Mouse (Mus musculus): ENCODE data around the gene Pitpnc1. TPM values are rescaled to one million over a fixed set of nuclear protein-coding genes. Genes with fewer than 3 reads are reported as not detected.

The Pitpnc1 gene
- polyA plus RNA-seq, 1 experiment from 2014 or later = 9.1 TPM

- H3K4me1 ChIP-seq (ENCODE audit: insufficient read depth) = no peaks in the 10 kb centered on the region; the same call in 1 of the 2 replicates
- H3K9me3 ChIP-seq (ENCODE audit: low read length) = no peaks in the 10 kb centered on the region
- ATAC-seq = peak; percentile 93
- H3K27ac ChIP-seq (ENCODE audit: low read depth) = peak overlapping the region; percentile 68
- no peak overlapping the region for H3K4me2 ChIP-seq (ENCODE audit: low read depth, low read length)
- peak; percentile 38 for DNase-seq
- no peak for TF ChIP-seq CTCF (IDR thresholded peaks at IDR 0.05; ENCODE audit: low read depth)
- TF ChIP-seq EP300 (IDR thresholded peaks at IDR 0.05; ENCODE audit: low read depth) = no peak
- H3K9ac ChIP-seq (replicated peaks) = no peak overlapping the region
- no peak overlapping the region for H3K4me3 ChIP-seq (ENCODE audit: low read depth, low read length)
- 80% methylated on average over 11 of the region's 11 CpGs for WGBS (ENCODE audit: insufficient replicate concordance)
- H3K27me3 ChIP-seq (ENCODE audit: insufficient read depth, low read length) = no peaks in the 10 kb centered on the region
- 0 out of 2 replicates have a peak, but pooled peaks cover 3% of the 10 kb centered on the region for H3K36me3 ChIP-seq (replicated peaks; ENCODE audit: insufficient read depth, low read length)
Observed at GRCm38 (mm10) chr11:107287215-107288185, 183.0 kb downstream of the Pitpnc1 start.

DNA sequence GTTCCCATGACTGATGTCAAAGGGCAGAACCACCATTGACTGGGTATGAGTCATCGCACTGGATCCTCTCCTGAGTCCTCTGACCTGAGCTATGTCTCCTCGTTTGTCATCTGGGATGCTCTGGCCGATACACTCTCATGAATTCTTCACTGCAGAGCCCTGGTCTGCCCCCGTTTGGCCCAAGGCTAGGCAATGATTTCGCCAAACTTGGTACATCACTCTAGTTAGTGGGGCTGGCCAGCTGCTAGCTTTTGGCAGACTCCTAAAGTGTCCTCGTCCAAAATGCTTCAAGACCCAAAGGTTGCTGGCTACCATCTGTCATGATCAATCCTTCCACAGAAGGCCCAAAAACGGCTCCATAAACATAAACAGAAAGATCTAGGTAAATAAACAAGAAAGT lies 184.8 kb downstream of the Pitpnc1 start:
- TF ChIP-seq EP300 (IDR thresholded peaks at IDR 0.05; ENCODE audit: low read depth) = no peak
- TF ChIP-seq CTCF (IDR thresholded peaks at IDR 0.05; ENCODE audit: low read depth) = no peak

DNA sequence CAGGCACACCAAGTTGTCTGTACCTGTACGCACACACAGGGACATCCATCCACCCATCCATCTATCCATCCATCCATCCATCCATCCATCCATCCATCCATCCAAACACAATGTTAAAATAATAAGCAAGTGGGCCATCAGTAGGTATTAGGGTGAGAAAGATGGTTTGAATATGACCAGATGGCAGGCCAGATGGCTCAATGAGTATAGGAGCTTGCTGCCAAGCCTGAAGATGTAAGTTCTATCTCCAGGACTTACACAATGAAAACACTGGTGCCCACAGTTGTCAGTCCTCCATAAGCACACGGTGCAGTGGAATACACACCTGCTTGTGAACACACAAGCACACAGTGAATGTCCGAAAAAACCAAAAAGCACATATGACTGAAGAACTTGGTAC lies 186.9 kb downstream of the Pitpnc1 start:
- no peak overlapping the region for H3K9ac ChIP-seq (replicated peaks)
- H3K4me1 ChIP-seq (ENCODE audit: insufficient read depth) = peaks cover 10% of the 10 kb centered on the region
- no peaks in the 10 kb centered on the region for H3K36me3 ChIP-seq (replicated peaks; ENCODE audit: insufficient read depth, low read length)
- no peak for DNase-seq
- ATAC-seq = no peak
- H3K27ac ChIP-seq (ENCODE audit: low read depth) = no peak overlapping the region
- H3K4me2 ChIP-seq (ENCODE audit: low read depth, low read length) = no peak overlapping the region
- TF ChIP-seq EP300 (IDR thresholded peaks at IDR 0.05; ENCODE audit: low read depth) (no peak), CTCF (IDR thresholded peaks at IDR 0.05; ENCODE audit: low read depth) (no peak)
- H3K9me3 ChIP-seq (ENCODE audit: low read length) = no peaks in the 10 kb centered on the region
- no peak overlapping the region for H3K4me3 ChIP-seq (ENCODE audit: low read depth, low read length)
- 90% methylated on average over 3 of the region's 3 CpGs for WGBS (ENCODE audit: insufficient replicate concordance)
- no peaks in the 10 kb centered on the region for H3K27me3 ChIP-seq (ENCODE audit: insufficient read depth, low read length)

More for the DNA sequence above, 184.8 kb downstream of the Pitpnc1 start:
- no peaks in the 10 kb centered on the region for H3K9me3 ChIP-seq (ENCODE audit: low read length)
- ATAC-seq = no peak
- no peak overlapping the region for H3K9ac ChIP-seq (replicated peaks)
- no peaks in the 10 kb centered on the region for H3K27me3 ChIP-seq (ENCODE audit: insufficient read depth, low read length)
- H3K27ac ChIP-seq (ENCODE audit: low read depth) = no peak overlapping the region
- 76% methylated on average over 7 of the region's 7 CpGs for WGBS (ENCODE audit: insufficient replicate concordance)
- H3K4me2 ChIP-seq (ENCODE audit: low read depth, low read length) = no peak overlapping the region
- DNase-seq = no peak
- H3K4me3 ChIP-seq (ENCODE audit: low read depth, low read length) = no peak overlapping the region
- H3K4me1 ChIP-seq (ENCODE audit: insufficient read depth) = peaks cover 2% of the 10 kb centered on the region
- H3K36me3 ChIP-seq (replicated peaks; ENCODE audit: insufficient read depth, low read length) = 0 out of 2 replicates have a peak, but pooled peaks cover 3% of the 10 kb centered on the region

GRCm38 (mm10) chr11:107282481-107282880 lies 188.0 kb downstream of the Pitpnc1 start:
- WGBS (ENCODE audit: insufficient replicate concordance) = 88% methylated on average over 7 of the region's 7 CpGs
- Histone ChIP-seq H3K9ac (replicated peaks) (no peak overlapping the region), H3K36me3 (replicated peaks; ENCODE audit: insufficient read depth, low read length) (no peaks in the 10 kb centered on the region), H3K9me3 (ENCODE audit: low read length) (no peaks in the 10 kb centered on the region), H3K27me3 (ENCODE audit: insufficient read depth, low read length) (no peaks in the 10 kb centered on the region), H3K4me2 (ENCODE audit: low read depth, low read length) (no peak overlapping the region), H3K4me3 (ENCODE audit: low read depth, low read length) (no peak overlapping the region), H3K4me1 (ENCODE audit: insufficient read depth) (peaks cover 12% of the 10 kb centered on the region), H3K27ac (ENCODE audit: low read depth) (no peak overlapping the region)
- ATAC-seq = no peak
- TF ChIP-seq EP300 (IDR thresholded peaks at IDR 0.05; ENCODE audit: low read depth) (no peak), CTCF (IDR thresholded peaks at IDR 0.05; ENCODE audit: low read depth) (no peak)
- DNase-seq = no peak

DNA sequence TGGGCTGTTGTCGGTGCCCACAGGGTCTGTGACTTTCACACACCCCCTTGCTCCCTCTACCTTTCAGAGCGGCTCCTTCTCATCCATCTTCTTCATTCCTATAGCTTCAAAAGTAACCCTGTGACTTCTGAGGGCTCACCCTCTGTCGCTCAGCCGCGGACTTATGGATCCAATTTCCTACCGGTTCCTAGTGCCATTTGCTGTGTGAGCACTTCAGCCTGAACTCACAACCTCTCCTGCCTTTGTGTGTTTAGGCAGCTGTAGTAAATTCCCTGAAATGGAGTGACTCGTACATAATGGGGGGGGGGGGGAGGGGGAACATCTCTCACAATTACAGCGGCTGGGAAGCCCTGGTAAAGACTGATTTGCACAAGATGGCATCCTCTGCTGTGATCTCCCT lies 191.2 kb downstream of the Pitpnc1 start:
- Histone ChIP-seq H3K27ac (ENCODE audit: low read depth) (no peak overlapping the region), H3K4me2 (ENCODE audit: low read depth, low read length) (no peak overlapping the region), H3K4me1 (ENCODE audit: insufficient read depth) (peaks cover 25% of the 10 kb centered on the region), H3K4me3 (ENCODE audit: low read depth, low read length) (no peak overlapping the region), H3K9me3 (ENCODE audit: low read length) (no peaks in the 10 kb centered on the region), H3K27me3 (ENCODE audit: insufficient read depth, low read length) (no peaks in the 10 kb centered on the region), H3K36me3 (replicated peaks; ENCODE audit: insufficient read depth, low read length) (no peaks in the 10 kb centered on the region), H3K9ac (replicated peaks) (no peak overlapping the region)
- TF ChIP-seq EP300 (IDR thresholded peaks at IDR 0.05; ENCODE audit: low read depth) (no peak), CTCF (IDR thresholded peaks at IDR 0.05; ENCODE audit: low read depth) (no peak)
- DNase-seq (no peak), ATAC-seq (no peak)
- 70% methylated on average over 8 of the region's 8 CpGs for WGBS (ENCODE audit: insufficient replicate concordance)

DNA sequence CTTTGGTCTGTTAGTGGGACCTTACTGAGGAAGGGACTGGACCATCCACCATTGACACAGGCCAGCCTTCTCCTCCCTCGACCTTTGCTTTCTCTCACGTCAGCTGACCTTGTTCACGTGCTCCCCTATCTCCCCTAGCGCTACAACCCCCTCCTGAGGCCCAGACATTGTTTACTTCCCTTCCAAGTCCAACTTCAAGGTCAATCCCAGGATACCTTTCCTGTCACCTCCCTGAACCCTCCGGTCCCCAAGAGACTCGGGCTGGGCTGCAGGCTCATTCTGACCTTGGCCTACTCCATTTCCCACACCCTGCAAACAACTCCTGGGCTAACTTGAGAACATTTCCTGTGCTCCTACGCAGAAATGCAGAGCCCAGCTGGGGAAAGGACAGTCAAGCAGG lies 193.6 kb downstream of the Pitpnc1 start:
- Histone ChIP-seq H3K4me1 (ENCODE audit: insufficient read depth) (peaks cover 31% of the 10 kb centered on the region), H3K36me3 (replicated peaks; ENCODE audit: insufficient read depth, low read length) (no peaks in the 10 kb centered on the region), H3K27ac (ENCODE audit: low read depth) (peak overlapping the region; percentile 39; the same call in 1 of the 2 replicates), H3K27me3 (ENCODE audit: insufficient read depth, low read length) (no peaks in the 10 kb centered on the region), H3K9me3 (ENCODE audit: low read length) (no peaks in the 10 kb centered on the region), H3K4me2 (ENCODE audit: low read depth, low read length) (no peak overlapping the region), H3K4me3 (ENCODE audit: low read depth, low read length) (no peak overlapping the region), H3K9ac (replicated peaks) (no peak overlapping the region)
- DNase-seq (peak; percentile 33), ATAC-seq (peak; percentile 62)
- TF ChIP-seq EP300 (IDR thresholded peaks at IDR 0.05; ENCODE audit: low read depth) = peak; percentile 55
- TF ChIP-seq CTCF (IDR thresholded peaks at IDR 0.05; ENCODE audit: low read depth) = no peak
- WGBS (ENCODE audit: insufficient replicate concordance) = 53% methylated on average over 7 of the region's 7 CpGs
